Mouse (Mus musculus) forebrain, embryonic 11.5 days (tissue): ENCODE results near the gene Mrtfa. TPM values are rescaled to one million over a fixed set of nuclear protein-coding genes. Genes with fewer than 3 reads are reported as not detected.

Experiments
- ATAC-seq: fragments of 200-750 bp; cut with Nextera tagmentation; replicated peaks from 2 replicates; pipeline ENCODE4 v1.8.0; 2017; ENCODE audit warnings: moderate TSS enrichment; ENCODE audit not compliant: low FRiP score
- DNase-seq: peaks from one replicate; pipeline ENCODE4 v3.0.0-alpha.2; 2017; ENCODE audit warnings: low spot score
- H3K27ac ChIP-seq: fragments of 300-500 bp; sonication (generic); 2 replicates; pipeline ENCODE4 v1.5.1; 2014; ENCODE audit warnings: low read depth, low read length
- H3K27me3 ChIP-seq: fragments of 300-500 bp; sonication (generic); 2 replicates; pipeline ENCODE4 v1.6.1; 2014; ENCODE audit warnings: mild to moderate bottlenecking, low read length, mixed read lengths; ENCODE audit not compliant: control insufficient read depth, insufficient read depth
- H3K36me3 ChIP-seq: fragments of 300-500 bp; sonication (generic); 2 replicates; pipeline ENCODE4 v1.6.1; 2014; ENCODE audit warnings: mild to moderate bottlenecking, low read length, moderate library complexity, mixed read lengths; ENCODE audit not compliant: control insufficient read depth, insufficient read depth
- H3K4me1 ChIP-seq: fragments of 300-500 bp; sonication (generic); replicated peaks from 2 replicates; pipeline ENCODE4 v1.6.1; 2014; ENCODE audit warnings: low read length, mixed read lengths; ENCODE audit not compliant: control insufficient read depth, insufficient read depth
- H3K4me2 ChIP-seq: fragments of 300-500 bp; sonication (generic); 2 replicates; pipeline ENCODE4 v1.6.1; 2014; ENCODE audit warnings: low read depth, mild to moderate bottlenecking, low read length, moderate library complexity, mixed read lengths; ENCODE audit not compliant: severe bottlenecking
- H3K4me3 ChIP-seq: fragments of 300-500 bp; sonication (generic); 2 replicates; pipeline ENCODE4 v1.5.1; 2014; ENCODE audit warnings: low read depth, low read length
- H3K9ac ChIP-seq: fragments of 300-500 bp; sonication (generic); 2 replicates; pipeline ENCODE4 v1.6.1; 2014; ENCODE audit warnings: low read length
- H3K9me3 ChIP-seq: fragments of 300-500 bp; sonication (generic); 2 replicates; pipeline ENCODE4 v1.6.1; 2016; ENCODE audit warnings: low read length, mixed read lengths; ENCODE audit not compliant: control insufficient read depth
- WGBS: fragments of 180-500 bp; shearing (Covaris S2); extraction: QIAGEN DNeasy Blood & Tissue Kit; methylation state at CpG from one replicate; pipeline ENCODE4 v1.1.7; 2014; 5-methylcytosine and 5-hydroxymethylcytosine counted together
- polyA plus RNA-seq: library from polyadenylated mRNA; unstranded; fragments of >200 nt; fragmentation: Nextera tagmentation; extraction: Ambion mirVana; gene quantifications from 2 replicates; pipeline ENCODE4 v1.2.1, GENCODE M21; 2014

The Mrtfa gene
- polyA plus RNA-seq, 1 experiment from 2014 or later, result 30.5 TPM

- Histone ChIP-seq H3K9me3 (no peaks in the 10 kb centered on the region), H3K27me3 (no peaks in the 10 kb centered on the region), H3K4me3 (no peak overlapping the region), H3K36me3 (no peaks in the 10 kb centered on the region), H3K9ac (no peak overlapping the region), H3K4me2 (no peak overlapping the region), H3K4me1 (peaks cover 4% of the 10 kb centered on the region), H3K27ac (no peak overlapping the region)
- no peak for DNase-seq
- ATAC-seq, result no peak
- WGBS, result 94% methylated on average over 3 of the region's 3 CpGs
These were observed 91.9 kb downstream of the Mrtfa start for GRCm38 (mm10) chr15:81098689-81099088.

GRCm38 (mm10) chr15:81097896-81098295 is 92.7 kb downstream of the Mrtfa start:
- H3K36me3 ChIP-seq, result no peaks in the 10 kb centered on the region
- 0 out of 2 replicates have a peak, but pooled peaks cover 1% of the 10 kb centered on the region for H3K4me1 ChIP-seq
- WGBS, result 81% methylated on average over 6 of the region's 6 CpGs
- DNase-seq, result no peak
- H3K9ac ChIP-seq, result no peak overlapping the region
- ATAC-seq, result no peak
- H3K27ac ChIP-seq, result no peak overlapping the region
- H3K27me3 ChIP-seq, result no peaks in the 10 kb centered on the region
- H3K9me3 ChIP-seq, result no peaks in the 10 kb centered on the region
- no peak overlapping the region for H3K4me2 ChIP-seq
- H3K4me3 ChIP-seq, result no peak overlapping the region

GRCm38 (mm10) chr15:81097456-81097855 is 93.1 kb downstream of the Mrtfa start:
- WGBS, result 46% methylated on average over 4 of the region's 4 CpGs

DNA sequence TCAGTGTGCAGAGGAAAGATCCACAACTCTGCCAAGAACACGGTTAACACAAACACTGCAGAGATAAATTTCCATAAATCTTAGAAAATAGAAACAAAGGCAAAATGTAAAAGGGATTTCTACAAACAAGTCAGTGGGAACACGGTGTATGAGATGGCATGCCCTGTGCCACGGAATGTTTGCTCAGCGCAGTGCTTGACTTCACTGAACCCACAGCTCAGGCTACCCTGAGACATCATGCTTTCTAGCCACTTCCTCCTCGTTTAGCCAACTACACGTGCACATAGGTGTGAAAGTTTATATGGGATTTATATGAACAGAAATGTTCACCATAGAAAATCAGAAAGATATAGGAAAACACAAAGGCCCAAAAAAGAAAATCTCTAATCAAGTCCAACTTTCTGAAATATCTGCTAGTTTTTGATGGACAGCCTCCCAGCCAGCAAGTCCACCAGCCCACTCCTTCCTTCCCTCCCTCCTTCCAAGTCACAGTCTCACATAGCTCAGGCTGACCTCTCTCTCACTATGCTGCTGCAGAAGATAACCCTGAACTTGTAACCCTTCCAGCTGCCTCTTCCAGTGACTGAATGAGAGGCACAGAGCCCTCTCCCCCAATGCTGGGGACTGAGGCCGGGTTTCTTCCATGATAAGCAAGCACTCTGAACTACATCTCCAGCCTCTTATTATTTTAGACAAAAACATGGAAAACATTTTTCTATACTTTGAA is 94.1 kb downstream of the Mrtfa start:
- no peaks in the 10 kb centered on the region for H3K36me3 ChIP-seq
- no peaks in the 10 kb centered on the region for H3K9me3 ChIP-seq
- 0 out of 2 replicates have a peak, but pooled peaks cover 1% of the 10 kb centered on the region for H3K4me1 ChIP-seq
- no peak overlapping the region for H3K4me2 ChIP-seq
- WGBS, result 86% methylated on average over 7 of the region's 7 CpGs
- no peak overlapping the region for H3K27ac ChIP-seq
- no peak overlapping the region for H3K9ac ChIP-seq
- no peak overlapping the region for H3K4me3 ChIP-seq
- ATAC-seq, result no peak
- no peaks in the 10 kb centered on the region for H3K27me3 ChIP-seq
- DNase-seq, result no peak

More at GRCm38 (mm10) chr15:81097456-81097855, 93.1 kb downstream of the Mrtfa start:
- H3K9ac ChIP-seq, result no peak overlapping the region
- 0 out of 2 replicates have a peak, but pooled peaks cover 1% of the 10 kb centered on the region for H3K4me1 ChIP-seq
- DNase-seq (no peak), ATAC-seq (no peak)
- H3K27ac ChIP-seq, result no peak overlapping the region
- H3K4me3 ChIP-seq, result no peak overlapping the region
- H3K36me3 ChIP-seq, result no peaks in the 10 kb centered on the region
- no peak overlapping the region for H3K4me2 ChIP-seq
- H3K27me3 ChIP-seq, result no peaks in the 10 kb centered on the region
- no peaks in the 10 kb centered on the region for H3K9me3 ChIP-seq

GRCm38 (mm10) chr15:81093032-81093431 is 97.5 kb downstream of the Mrtfa start:
- no peaks in the 10 kb centered on the region for H3K36me3 ChIP-seq
- no peak overlapping the region for H3K4me3 ChIP-seq
- 95% methylated on average over 4 of the region's 4 CpGs for WGBS
- no peaks in the 10 kb centered on the region for H3K27me3 ChIP-seq
- H3K27ac ChIP-seq, result no peak overlapping the region
- H3K4me1 ChIP-seq, result peaks cover 4% of the 10 kb centered on the region; the same call in 1 of the 2 replicates
- DNase-seq (no peak), ATAC-seq (no peak)
- H3K9ac ChIP-seq, result no peak overlapping the region
- H3K9me3 ChIP-seq, result no peaks in the 10 kb centered on the region
- no peak overlapping the region for H3K4me2 ChIP-seq

- no peak overlapping the region for H3K4me2 ChIP-seq
- H3K36me3 ChIP-seq, result no peaks in the 10 kb centered on the region
- H3K27ac ChIP-seq, result no peak overlapping the region
- no peaks in the 10 kb centered on the region for H3K27me3 ChIP-seq
- no peak overlapping the region for H3K4me3 ChIP-seq
- no peak overlapping the region for H3K9ac ChIP-seq
- no peak for ATAC-seq
- H3K9me3 ChIP-seq, result no peaks in the 10 kb centered on the region
- 81% methylated on average over 9 of the region's 9 CpGs for WGBS
- DNase-seq, result no peak
- peaks cover 8% of the 10 kb centered on the region; the same call in 1 of the 2 replicates for H3K4me1 ChIP-seq
These were observed 98.8 kb downstream of the Mrtfa start for GRCm38 (mm10) chr15:81091718-81092117.

DNA sequence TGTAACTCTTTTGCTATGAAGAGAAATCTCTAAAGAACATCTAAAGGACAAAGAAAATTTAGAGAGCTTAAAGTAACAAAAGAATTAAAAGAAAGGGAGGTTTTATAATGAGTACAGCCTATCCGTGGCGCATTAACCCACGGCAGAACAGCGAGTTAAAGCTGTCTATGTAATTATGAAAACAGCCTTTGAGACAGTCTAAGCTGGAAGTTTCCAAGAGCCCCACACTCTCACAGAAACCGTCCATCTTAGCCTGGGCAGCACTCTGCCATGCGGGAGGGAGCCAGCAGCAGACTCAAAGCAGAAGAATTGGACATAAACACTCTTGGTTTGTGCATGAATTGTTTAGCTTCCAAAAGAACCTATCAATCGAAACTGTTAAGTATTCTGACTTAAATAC is 103.0 kb downstream of the Mrtfa start:
- DNase-seq, result no peak
- 33% methylated on average over 7 of the region's 7 CpGs for WGBS
- Histone ChIP-seq H3K9ac (no peak overlapping the region), H3K27ac (no peak overlapping the region), H3K36me3 (no peaks in the 10 kb centered on the region), H3K4me2 (no peak overlapping the region), H3K4me3 (no peak overlapping the region), H3K27me3 (no peaks in the 10 kb centered on the region), H3K9me3 (no peaks in the 10 kb centered on the region), H3K4me1 (peaks cover 7% of the 10 kb centered on the region; the same call in 1 of the 2 replicates)
- no peak for ATAC-seq

GRCm38 (mm10) chr15:81086644-81087480 is 103.7 kb downstream of the Mrtfa start:
- no peak for DNase-seq
- no peaks in the 10 kb centered on the region for H3K36me3 ChIP-seq

More at GRCm38 (mm10) chr15:81086644-81087480, 103.7 kb downstream of the Mrtfa start:
- Histone ChIP-seq H3K9ac (no peak overlapping the region), H3K4me1 (peaks cover 7% of the 10 kb centered on the region; the same call in 1 of the 2 replicates), H3K27me3 (no peaks in the 10 kb centered on the region), H3K4me2 (no peak overlapping the region), H3K9me3 (no peaks in the 10 kb centered on the region), H3K27ac (no peak overlapping the region), H3K4me3 (no peak overlapping the region)
- WGBS, result 89% methylated on average over 8 of the region's 8 CpGs
- no peak for ATAC-seq
